Mouse (Mus musculus) left cerebral cortex, postnatal 10 days (tissue): ENCODE measurements around the gene Efhb. TPM values are rescaled to one million over a fixed set of nuclear protein-coding genes. Genes with fewer than 3 reads are reported as not detected.

Experiments
- DNase-seq, 2 experiments: peaks; one replicate each; pipeline ENCODE4 v3.0.0; 2021 to 2022; ENCODE audit warnings: low spot score in 2 of 2, mixed read lengths in 1 of 2; ENCODE audit errors: extremely low spot score in 1 of 2
- intact Hi-C: fragments of 180-260 bp; cut with DNase I; formaldehyde crosslinking; loops from one replicate; pipeline ENCODE4 v1.15.1; 2025
- total RNA-seq, 2 experiments: library from RNA; stranded (reverse); gene quantifications; 2 replicates each; pipeline ENCODE4 v1.2.3; 2021

Efhb gene
- total RNA-seq, 2 experiments from 2014 or later: 0.24 to 0.45 TPM

DNA sequence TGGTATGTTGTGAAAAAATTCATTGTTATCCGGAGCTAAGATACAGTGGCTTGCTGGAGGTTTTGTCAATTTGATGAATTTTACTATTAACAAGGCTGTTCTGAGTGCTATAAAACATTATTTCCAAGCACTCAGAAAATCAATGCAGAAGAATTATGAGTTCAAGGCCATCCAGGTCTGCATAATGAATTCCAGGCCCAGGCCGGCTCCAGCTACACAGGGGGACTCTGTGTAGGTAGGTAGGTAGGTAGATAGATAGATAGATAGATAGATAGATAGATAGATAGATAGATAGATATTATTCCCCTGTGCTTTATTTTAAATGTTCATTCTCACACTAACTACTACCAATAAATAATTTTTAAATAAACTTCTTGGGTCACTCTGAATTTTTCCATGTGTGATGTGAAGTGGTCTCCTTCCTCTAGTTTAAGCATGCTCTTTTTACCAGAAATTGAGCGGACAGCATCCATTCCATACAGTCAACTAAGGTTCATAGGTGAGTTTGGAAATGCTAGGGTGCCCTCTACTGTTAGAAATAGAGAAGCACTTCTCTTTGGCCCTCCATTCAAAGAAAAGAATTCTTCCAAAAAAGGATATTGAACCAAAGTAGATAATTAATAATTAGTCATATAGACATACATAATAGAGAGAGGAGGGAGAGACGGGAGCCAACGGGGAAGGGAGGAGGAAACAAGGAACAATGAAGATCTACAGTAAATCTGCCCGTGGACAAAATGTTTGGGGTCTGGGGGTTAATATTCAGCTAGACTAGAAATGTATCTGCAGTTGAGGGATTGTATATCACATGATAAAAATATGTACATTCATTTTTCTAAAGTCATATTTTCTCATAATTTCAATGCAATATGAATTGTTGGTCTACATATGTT lies 75.3 kb downstream of the Efhb start:
- DNase-seq: peak in 1 of 2 experiments; percentile 27
- intact Hi-C loops: loop anchor here (2.0 kb wide), 2 partner anchors 819 to 827 kb away; no protein-coding TSS in a partner anchor

DNA sequence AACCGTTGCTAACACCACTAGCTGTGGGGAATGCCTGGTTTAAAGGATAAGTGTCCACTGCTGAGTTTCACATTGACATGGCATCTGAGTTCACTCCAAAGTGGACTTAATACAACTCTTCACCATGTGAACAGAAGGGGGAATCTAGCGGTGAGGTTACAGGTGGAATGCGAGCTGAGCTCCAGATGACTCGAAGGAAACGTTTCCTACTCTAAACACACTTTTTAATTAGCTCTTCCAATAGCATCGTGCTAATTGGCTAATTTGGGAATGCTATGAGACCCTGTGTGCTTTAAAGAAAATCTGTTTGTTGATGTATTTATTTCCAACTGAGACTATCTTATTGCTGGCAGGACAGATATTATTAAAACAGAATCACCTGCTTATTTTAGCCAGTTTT lies 76.3 kb downstream of the Efhb start:
- DNase-seq: no peak
- intact Hi-C loops: no loop called here

DNA sequence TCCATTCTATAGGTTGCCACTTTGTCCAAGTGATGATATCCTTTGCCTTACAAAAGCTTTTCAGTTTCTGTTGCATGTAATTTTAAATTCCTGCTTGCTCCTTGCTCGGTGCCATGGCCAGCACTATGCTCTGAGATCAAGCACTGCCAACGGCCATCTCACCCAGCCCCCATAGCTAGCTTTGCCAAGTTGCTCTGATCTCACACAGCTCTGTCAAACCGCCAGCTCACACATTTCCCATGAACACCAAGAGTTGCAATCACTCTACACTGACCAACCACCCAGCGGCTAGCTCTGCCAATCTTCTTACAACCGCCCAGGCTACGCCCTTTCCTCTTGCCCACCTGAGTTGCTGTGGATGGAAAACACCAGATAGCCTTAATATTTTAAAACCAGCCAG lies 99.0 kb downstream of the Efhb start:
- intact Hi-C loops: no loop called here
- no peak for DNase-seq

Other genes with a start within 250 kb of the Efhb start
- 100 to 1,000 TPM; 120 to 127 TPM for gene Rab5a, start 15.9 kb upstream of the Efhb start, total RNA-seq
- gene Pp2d1, start 76.1 kb upstream of the Efhb start, total RNA-seq: not detected
- 10 to 100 TPM; 10.5 to 20.3 TPM for gene Kat2b, start 103.5 kb upstream of the Efhb start, total RNA-seq
- gene Sgo1, start 226.0 kb upstream of the Efhb start, total RNA-seq: under 1 TPM; 0.81 to 0.84 TPM